Mouse (Mus musculus) CH12.LX (cell line): ENCODE measurements around the gene Sema6d. TPM values are rescaled to one million over a fixed set of nuclear protein-coding genes. Genes with fewer than 3 reads are reported as not detected.

ENCODE experiments used
- DNase-seq: peaks from one replicate; pipeline ENCODE4 v3.0.0-alpha.2; 2013; ENCODE audit errors: extremely low read depth
- H3K27ac ChIP-seq: 2 replicates; pipeline ENCODE4 v1.5.1; 2012; ENCODE audit warnings: low read depth, mild to moderate bottlenecking, control low read depth, moderate library complexity; ENCODE audit not compliant: insufficient read depth
- H3K27me3 ChIP-seq: replicated peaks from 2 replicates; pipeline ENCODE3; 2012; ENCODE audit warnings: inconsistent platforms
- H3K36me3 ChIP-seq, 2 experiments: replicated peaks in 1 of 2; 2 replicates each; pipeline versions ENCODE3 to v1.6.1; 2012; ENCODE audit warnings: inconsistent platforms in 1 of 2, low read length in 1 of 2, mild to moderate bottlenecking in 1 of 2, mixed read lengths in 1 of 2, moderate library complexity in 1 of 2; ENCODE audit not compliant: control insufficient read depth in 1 of 2, insufficient read depth in 1 of 2
- H3K4me1 ChIP-seq, 2 experiments: 2 replicates each; pipeline ENCODE4 v1.6.1; 2012; ENCODE audit warnings: inconsistent platforms in 1 of 2, moderate library complexity in 1 of 2; ENCODE audit not compliant: insufficient read depth in 2 of 2, control insufficient read depth in 1 of 2
- H3K4me2 ChIP-seq: 2 replicates; pipeline ENCODE4 v1.6.1; 2012; ENCODE audit warnings: low read depth, mild to moderate bottlenecking, control low read depth; ENCODE audit not compliant: poor library complexity, insufficient read depth, severe bottlenecking
- H3K4me3 ChIP-seq, 3 experiments: fragments of 150-350 bp in 1 of 3; sonication (generic) in 1 of 3; replicated peaks in 1 of 3; 2 replicates each; pipeline versions ENCODE3 to v1.5.1; 2011 to 2012; ENCODE audit warnings: low read depth in 2 of 3, low read length in 2 of 3, mild to moderate bottlenecking in 2 of 3, moderate library complexity in 2 of 3, control low read depth in 1 of 3, improper control_type of control experiment in 1 of 3, inconsistent platforms in 1 of 3, mixed read lengths in 1 of 3; ENCODE audit not compliant: poor library complexity in 1 of 3
- H3K79me2 ChIP-seq: replicated peaks from 2 replicates; pipeline ENCODE4 v1.6.1; 2012; ENCODE audit warnings: mild to moderate bottlenecking, moderate library complexity; ENCODE audit not compliant: control insufficient read depth, poor library complexity, insufficient read depth, severe bottlenecking; ENCODE audit errors: extremely low read depth
- H3K9ac ChIP-seq: 2 replicates; pipeline ENCODE4 v1.6.1; 2012; ENCODE audit warnings: low read depth, mild to moderate bottlenecking, control low read depth, moderate library complexity; ENCODE audit not compliant: insufficient read depth
- H3K9me3 ChIP-seq: replicated peaks from 2 replicates; pipeline ENCODE3; 2012; ENCODE audit warnings: low read length, inconsistent platforms, mixed read lengths
- BHLHE40 ChIP-seq: IDR thresholded peaks from 2 replicates; pipeline ENCODE4 v1.6.1; 2011; ENCODE audit warnings: mild to moderate bottlenecking, low read depth, low read length, improper control_type of control experiment
- CHD1 ChIP-seq: IDR thresholded peaks from 2 replicates; pipeline ENCODE4 v1.6.1; 2012; ENCODE audit warnings: low read depth, low read length, improper control_type of control experiment, inconsistent platforms
- GABPA ChIP-seq: IDR thresholded peaks from 2 replicates; pipeline ENCODE4 v1.6.1; 2012; ENCODE audit warnings: low read depth, low read length, improper control_type of control experiment, inconsistent platforms; ENCODE audit not compliant: insufficient replicate concordance
- HCFC1 ChIP-seq: IDR thresholded peaks from 2 replicates; pipeline ENCODE4 v1.6.1; 2012; ENCODE audit warnings: low read depth, mild to moderate bottlenecking, inconsistent platforms, low read length, improper control_type of control experiment
- IRF4 ChIP-seq: IDR thresholded peaks from 2 replicates; pipeline ENCODE4 v1.6.1; 2014; ENCODE audit warnings: low read depth, mild to moderate bottlenecking, inconsistent platforms, low read length, improper control_type of control experiment
- JUN ChIP-seq: IDR thresholded peaks from 2 replicates; pipeline ENCODE4 v1.6.1; 2011; ENCODE audit warnings: low read depth, mild to moderate bottlenecking, low read length, improper control_type of control experiment, moderate library complexity; ENCODE audit not compliant: insufficient read depth
- MAX ChIP-seq: IDR thresholded peaks from 2 replicates; pipeline ENCODE4 v1.6.1; 2011; ENCODE audit warnings: low read length, improper control_type of control experiment
- MAZ ChIP-seq: IDR thresholded peaks from 2 replicates; pipeline ENCODE4 v1.6.1; 2012; ENCODE audit warnings: low read depth, mild to moderate bottlenecking, inconsistent platforms, low read length, improper control_type of control experiment, moderate library complexity
- MXI1 ChIP-seq: IDR thresholded peaks from 2 replicates; pipeline ENCODE4 v1.6.1; 2011; ENCODE audit warnings: mild to moderate bottlenecking, low read depth, low read length, improper control_type of control experiment
- NELFE ChIP-seq: IDR thresholded peaks from 2 replicates; pipeline ENCODE4 v1.6.1; 2011; ENCODE audit warnings: low read depth, low read length, improper control_type of control experiment
- NRF1 ChIP-seq: IDR thresholded peaks from 2 replicates; pipeline ENCODE4 v1.6.1; 2014; ENCODE audit warnings: low read depth, mild to moderate bottlenecking, inconsistent platforms, low read length, improper control_type of control experiment, moderate library complexity
- PAX5 ChIP-seq: IDR thresholded peaks from 2 replicates; pipeline ENCODE4 v1.6.1; 2012; ENCODE audit warnings: low read length, inconsistent platforms, mixed read lengths
- POLR2A ChIP-seq: IDR thresholded peaks from 2 replicates; pipeline ENCODE4 v1.6.1; 2011; ENCODE audit warnings: low read depth, mild to moderate bottlenecking, improper control_type of control experiment, low read length
- POLR2AphosphoS2 ChIP-seq: IDR thresholded peaks from 2 replicates; pipeline ENCODE4 v1.6.1; 2011; ENCODE audit warnings: low read depth, low read length, improper control_type of control experiment
- RAD21 ChIP-seq: IDR thresholded peaks from 2 replicates; pipeline ENCODE4 v1.6.1; 2011; ENCODE audit warnings: low read depth, mild to moderate bottlenecking, low read length, improper control_type of control experiment, moderate library complexity
- RCOR1 ChIP-seq: conservative IDR thresholded peaks from 2 replicates; pipeline ENCODE4 v1.6.1; 2012; ENCODE audit warnings: low read depth, mild to moderate bottlenecking, inconsistent platforms, low read length, improper control_type of control experiment
- TBP ChIP-seq: conservative IDR thresholded peaks from 2 replicates; pipeline ENCODE4 v1.6.1; 2011; ENCODE audit warnings: low read depth, low read length, improper control_type of control experiment
- UBTF ChIP-seq: IDR thresholded peaks from 2 replicates; pipeline ENCODE4 v1.6.1; 2012; ENCODE audit warnings: low read depth, mild to moderate bottlenecking, inconsistent platforms, low read length, improper control_type of control experiment, moderate library complexity
- USF1 ChIP-seq: IDR thresholded peaks from 2 replicates; pipeline ENCODE4 v1.6.1; 2014; ENCODE audit warnings: low read depth, mild to moderate bottlenecking, inconsistent platforms, low read length, improper control_type of control experiment
- USF2 ChIP-seq: conservative IDR thresholded peaks from 2 replicates; pipeline ENCODE4 v1.6.1; 2011; ENCODE audit warnings: low read depth, low read length, improper control_type of control experiment
- ZC3H11A ChIP-seq: IDR thresholded peaks from 2 replicates; pipeline ENCODE4 v1.6.1; 2012; ENCODE audit warnings: low read depth, mild to moderate bottlenecking, inconsistent platforms, low read length, improper control_type of control experiment
- ZKSCAN1 ChIP-seq: IDR thresholded peaks from 2 replicates; pipeline ENCODE4 v1.6.1; 2012; ENCODE audit warnings: low read depth, inconsistent platforms, low read length, improper control_type of control experiment, borderline replicate concordance
- ZMIZ1 ChIP-seq: IDR thresholded peaks from 2 replicates; pipeline ENCODE4 v1.6.1; 2012; ENCODE audit warnings: low read depth, mild to moderate bottlenecking, inconsistent platforms, low read length, improper control_type of control experiment
- dilution Hi-C: fragments of 300-500 bp; cut with MboI; formaldehyde crosslinking; loops from 2 replicates; pipeline ENCODE4 v1.14.3; 2020; ENCODE audit warnings: low sequenced_read_pairs; ENCODE audit not compliant: extremely low pct_unique_long_range_greater_than_20kb, extremely low pct_ligation_motif_present
- in situ Hi-C: fragments of 300-500 bp; cut with MboI; formaldehyde crosslinking; loops from 3 replicates; pipeline ENCODE4 v1.14.3; 2019; ENCODE audit warnings: low sequenced_read_pairs, low pct_ligation_motif_present, low pct_unique_long_range_greater_than_20kb, mixed read lengths
- polyA plus RNA-seq: library from polyadenylated mRNA; unstranded; fragments of >175 nt; gene quantifications from 2 replicates; pipeline ENCODE4 v1.2.1, GENCODE M21; 2012; ENCODE audit warnings: low read depth; ENCODE audit not compliant: insufficient read length
- total RNA-seq, 2 experiments: library from RNA; depleted of rRNA; stranded (reverse); fragments of 300-350 nt in 1 of 2; fragments of >200 nt in 1 of 2; gene quantifications; 2 replicates each; pipeline ENCODE4 v1.2.3; 2012 to 2014

Gene Sema6d
- total RNA-seq (2012; rRNA removed) (not detected in 2 replicates), total RNA-seq (2014; rRNA removed) (not detected in 2 replicates), polyA plus RNA-seq (not detected in 2 replicates)

DNA sequence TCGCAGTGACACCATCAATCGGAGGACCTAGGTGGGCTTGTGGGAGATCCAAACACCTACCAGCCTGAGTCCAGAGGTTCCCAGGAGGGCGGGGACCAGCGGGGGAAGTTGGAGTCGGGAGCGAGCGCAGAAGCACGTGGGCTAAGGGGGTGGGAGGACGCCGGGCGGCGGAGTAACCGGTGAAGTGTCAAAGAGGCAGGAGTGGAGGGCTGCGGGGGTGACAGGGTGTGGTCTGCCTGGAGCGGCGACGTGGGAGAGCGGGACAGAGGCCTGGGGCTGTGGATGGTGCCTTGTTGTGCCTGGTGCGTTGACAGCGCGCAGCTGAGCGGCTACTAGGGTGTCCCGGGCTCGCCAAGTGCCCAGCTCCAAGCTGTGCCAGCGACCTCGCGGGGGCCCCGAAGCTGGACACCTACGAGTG lies at the start of gene Sema6d:
Sema6d (plus strand) TSS at position 157 of the 418 bp plus-strand sequence.
- H3K79me2 ChIP-seq = no peaks in the 10 kb centered on the region
- H3K4me2 ChIP-seq = no peak within 1 kb of the TSS
- no peaks in the 10 kb centered on the region for H3K36me3 ChIP-seq
- no peaks in the 10 kb centered on the region for H3K4me1 ChIP-seq
- H3K9ac ChIP-seq = no peak within 1 kb of the TSS
- dilution Hi-C loops = no loop called here
- no peak for DNase-seq
- H3K9me3 ChIP-seq = peaks cover 50% of the 10 kb centered on the region
- no peak within 1 kb of the TSS for H3K4me3 ChIP-seq
- TF ChIP-seq NRF1 = no peak
- TF ChIP-seq USF1 = no peak
- no peak for TF ChIP-seq RCOR1
- TF ChIP-seq IRF4 = no peak
- no peak for TF ChIP-seq MAX
- TF ChIP-seq TBP = no peak
- TF ChIP-seq BHLHE40 = no peak
- no peak for TF ChIP-seq POLR2AphosphoS2
- TF ChIP-seq ZMIZ1 = no peak
- TF ChIP-seq RAD21 = no peak
- TF ChIP-seq HCFC1 = no peak
- no peak for TF ChIP-seq GABPA
- no peak for TF ChIP-seq UBTF
- no peak for TF ChIP-seq USF2
- no peak for TF ChIP-seq POLR2A
- no peak for TF ChIP-seq ZKSCAN1
- TF ChIP-seq JUN = no peak
- no peak for TF ChIP-seq ZC3H11A
- TF ChIP-seq PAX5 = no peak
- no peak for TF ChIP-seq MAZ
- TF ChIP-seq, all 38 proteins: peak for 0
- Histone ChIP-seq H3K27ac (no peak within 1 kb of the TSS), H3K27me3 (no peaks in the 10 kb centered on the region)
- in situ Hi-C loops = no loop called here

DNA sequence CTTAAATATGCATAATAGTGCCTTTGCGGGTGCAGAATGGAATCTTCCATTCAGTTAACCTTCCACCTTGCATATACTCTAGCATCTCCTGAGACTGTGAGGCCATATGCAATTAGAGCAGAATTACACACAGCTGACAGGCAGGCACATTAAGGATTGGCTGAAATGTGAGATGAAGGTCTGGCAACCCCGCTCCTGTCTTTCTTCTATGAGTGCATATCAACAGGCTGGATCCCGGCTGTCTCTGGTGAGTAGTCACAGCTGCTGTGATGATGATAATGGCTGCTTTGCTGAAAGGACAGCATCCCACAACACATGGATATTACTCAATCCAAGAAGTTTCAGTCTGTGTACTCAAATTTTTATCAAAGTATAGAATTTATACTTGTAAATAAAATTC lies 29.9 kb upstream of the Sema6d start:
- TF ChIP-seq POLR2AphosphoS2 (no peak), JUN (no peak), UBTF (no peak), MXI1 (no peak), NELFE (no peak), CHD1 (no peak), RAD21 (no peak), TBP (no peak)

More for the DNA sequence above, 29.9 kb upstream of the Sema6d start:
- H3K4me2 ChIP-seq = no peak overlapping the region
- H3K79me2 ChIP-seq = no peaks in the 10 kb centered on the region
- H3K27ac ChIP-seq = no peak overlapping the region
- dilution Hi-C loops = no loop called here
- H3K4me1 ChIP-seq = no peaks in the 10 kb centered on the region
- no peak overlapping the region for H3K4me3 ChIP-seq
- H3K36me3 ChIP-seq = no peaks in the 10 kb centered on the region
- H3K27me3 ChIP-seq = no peaks in the 10 kb centered on the region
- DNase-seq = no peak
- no peak overlapping the region for H3K9ac ChIP-seq
- peaks cover 53% of the 10 kb centered on the region for H3K9me3 ChIP-seq
- in situ Hi-C loops = no loop called here
